Mouse (Mus musculus) spleen, postnatal 4 days (tissue): ENCODE measurements around the gene Nrl.
A peak's percentile ranks its signal among the peaks of the same experiment; 100 is the strongest.

Experiments
- DNase-seq, 2 experiments: peaks; one replicate each; pipeline ENCODE4 v3.0.0; 2022; ENCODE audit warnings: low spot score in 2 of 2

The Nrl gene

DNA sequence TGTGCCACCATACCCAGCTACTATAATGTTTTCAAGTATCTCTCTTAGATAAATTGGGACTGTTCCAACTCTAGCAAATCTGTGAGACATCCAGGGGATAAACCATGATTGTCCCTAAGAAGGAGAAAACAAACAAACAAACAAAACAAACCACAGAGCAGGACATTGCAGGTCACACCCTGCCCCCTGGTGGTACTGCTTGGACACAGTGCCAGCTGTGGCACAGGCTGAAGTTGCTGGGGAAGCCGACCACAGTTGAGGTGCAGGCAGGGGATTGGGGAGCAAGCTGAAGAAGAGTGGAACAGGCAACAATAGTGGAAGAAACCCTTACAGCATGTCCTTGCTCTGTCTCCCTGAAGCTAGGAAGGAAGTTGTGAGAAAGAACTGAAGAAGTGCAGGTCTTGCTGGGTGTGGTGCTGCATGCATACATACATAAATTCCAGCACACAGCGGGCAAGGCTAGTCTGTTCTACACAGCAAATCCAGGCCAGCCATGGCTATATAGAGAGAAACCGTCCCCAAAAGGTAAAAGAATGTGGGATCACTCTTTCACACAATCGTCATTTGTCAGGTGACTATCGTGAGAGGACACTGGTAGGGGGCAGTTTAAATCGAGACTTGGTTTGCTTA lies 11.4 kb upstream of the Nrl start:
- peak; percentile 61 to 80 for DNase-seq

DNA sequence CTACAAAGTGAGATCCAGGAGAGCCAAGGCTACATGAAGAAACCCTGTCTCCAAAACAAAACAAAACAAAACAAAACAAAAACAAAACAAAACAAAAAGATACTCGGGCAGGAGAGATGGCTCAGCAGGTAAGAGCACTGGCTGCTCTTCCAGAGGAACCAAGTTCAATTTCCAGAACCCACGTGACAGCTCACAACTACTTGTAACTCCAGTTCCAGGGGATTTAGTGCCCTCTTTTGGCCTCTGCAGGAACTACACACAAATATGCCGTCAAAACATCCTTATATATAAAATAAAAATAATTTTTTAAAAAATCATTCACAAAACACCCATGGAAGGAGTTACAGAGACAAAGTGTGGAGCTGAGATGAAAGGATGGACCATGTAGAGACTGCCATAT lies 3.2 kb upstream of the Nrl start:
- DNase-seq, result no peak

DNA sequence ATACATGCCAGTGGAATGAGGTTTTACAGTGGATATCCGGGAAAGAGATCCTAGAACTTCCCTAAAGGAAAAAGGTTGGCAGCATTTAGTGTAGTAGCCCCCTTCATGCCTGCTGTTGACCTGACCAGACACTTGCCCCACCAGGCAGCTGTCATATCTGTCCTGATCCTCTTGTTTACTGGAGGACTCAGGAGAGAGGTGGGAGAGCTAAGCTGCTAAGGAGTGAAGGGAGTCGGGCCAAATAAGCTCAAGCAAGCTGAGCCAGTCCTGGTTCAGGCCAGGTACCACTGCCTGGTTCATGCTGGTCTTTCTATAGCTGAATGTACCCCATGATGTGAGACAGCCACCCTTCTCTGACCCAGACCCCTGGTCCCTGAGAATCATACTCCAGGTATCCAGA lies 1.9 kb upstream of the Nrl start:
- DNase-seq, result no peak

DNA sequence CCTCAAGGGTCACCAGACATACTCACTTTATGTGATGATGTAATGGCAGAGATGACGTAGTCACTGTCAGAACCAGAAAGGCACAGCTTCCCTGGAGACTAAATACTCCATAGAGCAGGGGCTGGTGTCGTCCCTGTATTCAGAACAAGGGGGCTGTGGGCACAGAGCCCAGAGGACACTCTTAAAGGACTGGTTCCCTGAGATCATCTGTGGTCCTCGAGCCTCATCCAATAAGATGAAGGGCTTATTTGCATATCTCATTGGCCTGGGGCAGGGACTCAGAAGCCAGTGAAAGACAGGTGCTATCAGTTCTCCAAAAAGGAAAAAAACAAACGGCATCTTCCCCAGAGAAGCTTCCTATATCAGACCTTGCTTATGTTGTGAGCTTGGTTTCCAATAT lies 719 bp downstream of the Nrl start:
- no peak for DNase-seq

DNA sequence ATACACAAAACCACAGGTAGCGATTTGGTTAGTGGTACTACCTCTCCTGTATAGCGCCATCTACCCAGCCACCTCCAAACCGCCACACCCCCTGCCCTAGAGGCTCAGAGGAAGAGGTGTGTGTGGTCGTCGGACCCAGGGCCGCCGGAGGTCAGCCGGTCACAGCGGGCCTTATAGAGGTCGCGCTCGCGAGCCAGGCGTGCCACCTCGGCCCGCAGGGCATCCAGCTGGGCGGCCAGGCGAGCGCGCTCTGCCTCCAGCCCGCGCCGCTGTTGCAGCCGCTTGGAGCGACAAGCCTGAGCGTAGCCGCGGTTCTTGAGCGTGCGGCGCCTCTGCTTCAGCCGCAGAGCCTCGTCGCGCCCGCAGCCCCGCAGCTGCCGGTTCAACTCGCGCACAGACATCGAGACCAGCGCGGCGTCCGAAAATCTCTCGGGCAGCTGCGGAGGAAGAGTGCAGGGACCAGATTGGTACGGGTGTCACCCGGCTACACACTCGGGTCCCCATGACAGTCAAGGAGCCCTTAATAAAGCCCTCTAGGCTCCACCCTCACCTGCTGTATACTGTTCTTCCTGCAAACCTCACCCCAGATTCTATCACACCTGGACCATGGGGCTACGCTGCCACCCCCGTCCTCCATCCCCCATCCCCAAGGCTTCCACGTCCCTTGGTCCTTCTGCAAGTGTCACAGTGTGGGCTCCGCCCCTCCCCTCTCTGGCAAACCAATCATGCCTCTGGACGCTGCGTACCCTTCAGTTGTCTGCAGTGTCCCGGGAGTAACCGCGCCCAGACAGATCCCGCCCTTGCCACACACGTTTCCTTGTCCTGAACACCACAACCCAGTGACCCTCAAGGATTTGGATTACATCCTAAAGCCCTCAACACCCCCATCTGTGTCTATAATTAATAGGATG lies 4.1 kb downstream of the Nrl start:
- no peak for DNase-seq

DNA sequence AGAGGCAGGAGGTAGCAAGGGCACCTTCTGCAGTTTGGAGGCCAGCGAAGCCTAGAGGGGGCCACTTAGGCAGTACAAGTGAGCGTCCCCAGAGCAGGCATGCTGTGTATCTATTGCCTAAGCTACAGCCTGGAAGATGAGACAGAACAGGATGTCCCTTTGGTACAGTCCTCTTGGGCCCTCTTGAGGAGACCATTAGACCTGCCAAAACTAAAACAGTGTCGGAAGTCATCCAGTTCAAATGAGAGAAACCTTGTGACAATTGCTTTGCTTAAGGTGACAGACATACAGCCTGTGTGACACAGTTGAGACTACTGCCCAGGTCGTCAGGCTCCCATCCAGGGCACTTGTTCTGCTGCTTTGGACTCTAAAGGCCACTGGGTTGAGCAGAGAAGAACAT lies 5.2 kb downstream of the Nrl start:
- DNase-seq, result no peak

DNA sequence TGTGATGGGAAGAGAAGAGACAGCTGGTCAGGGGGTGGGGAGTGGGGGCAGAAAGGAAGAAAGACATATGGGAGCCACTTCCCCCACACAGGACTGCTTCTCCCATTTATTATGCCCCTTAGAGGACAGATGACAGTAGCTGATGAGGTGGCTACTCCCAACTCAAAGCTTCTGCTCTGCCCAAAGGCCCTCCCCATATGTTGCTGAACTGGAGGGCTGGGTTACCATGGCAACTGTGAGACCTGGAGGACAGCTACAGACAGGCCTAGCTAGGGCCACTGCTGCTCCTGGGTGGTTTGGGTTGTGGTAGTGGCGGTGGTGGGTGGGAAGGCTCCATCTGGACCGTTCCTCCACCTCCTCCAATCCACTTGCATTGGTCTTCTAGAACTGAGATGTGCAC lies 5.9 kb downstream of the Nrl start:
- no peak for DNase-seq

DNA sequence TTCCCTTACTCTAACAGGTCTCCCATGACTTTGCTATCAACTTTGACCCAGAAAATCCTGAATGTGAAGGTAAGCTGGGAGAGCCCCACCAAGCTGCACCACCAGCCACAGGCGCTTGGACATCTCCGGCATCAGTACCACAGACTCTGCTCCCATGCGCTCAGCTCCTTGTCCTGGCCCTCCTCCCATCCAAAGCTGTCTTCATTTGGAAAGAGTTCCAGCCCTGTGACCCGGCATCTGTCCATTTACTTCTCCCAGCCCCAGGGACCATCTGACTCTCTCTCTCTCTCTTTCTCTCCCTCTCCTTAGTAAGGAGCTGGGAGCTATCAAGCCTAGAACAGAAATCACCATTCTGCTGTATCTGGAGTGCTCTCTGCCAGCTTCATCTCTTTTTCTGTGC lies 8.9 kb downstream of the Nrl start:
- no peak for DNase-seq

DNA sequence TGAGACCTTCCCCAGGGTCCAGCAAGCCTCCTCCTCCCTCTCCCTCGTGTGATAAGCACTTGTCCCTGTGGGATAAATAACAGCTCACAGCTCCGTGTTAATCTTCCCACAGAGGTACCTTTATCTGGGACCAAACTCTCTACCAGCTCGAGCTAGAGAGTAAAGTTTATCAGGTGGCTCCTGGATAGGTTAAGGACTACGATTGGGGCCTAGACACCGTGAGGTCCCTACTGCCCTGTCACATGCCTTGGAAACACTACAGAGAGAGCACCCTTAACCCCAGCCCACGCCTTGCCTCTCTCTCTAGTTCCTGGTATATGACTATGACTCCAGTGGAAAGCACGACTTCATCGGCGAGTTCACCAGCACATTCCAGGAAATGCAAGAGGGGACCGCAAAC lies 10.9 kb downstream of the Nrl start:
- DNase-seq, result no peak

DNA sequence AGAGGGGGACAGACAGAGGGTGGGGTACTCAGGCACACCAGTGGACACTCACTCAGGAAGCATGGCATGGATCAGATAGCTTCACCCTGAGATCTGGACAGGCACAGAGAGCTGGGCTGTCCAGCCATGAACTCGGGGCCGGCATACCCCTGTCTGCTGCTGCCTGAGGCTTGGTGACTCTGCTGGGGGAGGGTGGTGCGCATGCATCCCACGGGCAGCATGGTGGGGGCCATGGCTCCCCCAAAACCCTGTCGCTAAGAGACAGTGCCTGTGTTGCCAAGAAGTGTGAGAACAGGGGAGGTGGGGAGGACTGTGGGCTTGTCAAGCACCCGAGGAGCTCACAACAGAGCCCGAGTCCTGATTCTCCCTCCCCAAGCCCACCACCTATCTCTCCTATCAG lies 13.7 kb downstream of the Nrl start:
- DNase-seq, result no peak

DNA sequence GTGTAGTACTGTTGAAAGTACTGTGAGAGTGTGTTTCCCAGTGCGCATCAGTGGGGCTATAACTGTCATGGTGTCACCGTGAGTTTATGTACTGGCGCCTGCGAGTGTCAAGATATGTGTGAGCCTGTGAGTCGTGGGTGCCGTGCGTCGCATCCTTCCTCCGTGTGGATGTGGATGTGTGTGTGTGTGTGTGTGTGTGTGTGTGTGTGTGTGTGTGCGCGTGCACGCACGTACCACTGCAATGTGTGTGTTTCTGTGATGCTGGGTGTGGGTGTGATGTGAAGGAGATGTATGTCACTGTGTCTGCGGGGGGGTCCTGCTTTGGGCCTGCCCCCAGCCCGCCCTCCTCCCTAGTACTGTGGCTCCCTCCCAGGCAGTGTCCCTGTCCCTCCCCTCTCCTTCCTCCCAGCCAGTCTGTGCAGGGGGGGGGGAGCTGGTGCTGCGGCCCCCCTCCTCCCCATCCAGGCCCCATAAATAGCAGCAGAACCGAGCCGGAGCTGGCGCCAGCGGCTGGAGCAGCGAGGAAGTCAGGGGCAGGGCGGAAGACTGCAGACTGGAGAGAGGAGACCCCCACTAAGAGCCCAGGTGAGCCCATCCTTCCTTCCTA lies 14.6 kb downstream of the Nrl start, which contains the start of gene Cpne6:
Gene Cpne6, plus strand, starts transcription at position 321 of the 607 bp plus-strand sequence.
- no peak for DNase-seq

DNA sequence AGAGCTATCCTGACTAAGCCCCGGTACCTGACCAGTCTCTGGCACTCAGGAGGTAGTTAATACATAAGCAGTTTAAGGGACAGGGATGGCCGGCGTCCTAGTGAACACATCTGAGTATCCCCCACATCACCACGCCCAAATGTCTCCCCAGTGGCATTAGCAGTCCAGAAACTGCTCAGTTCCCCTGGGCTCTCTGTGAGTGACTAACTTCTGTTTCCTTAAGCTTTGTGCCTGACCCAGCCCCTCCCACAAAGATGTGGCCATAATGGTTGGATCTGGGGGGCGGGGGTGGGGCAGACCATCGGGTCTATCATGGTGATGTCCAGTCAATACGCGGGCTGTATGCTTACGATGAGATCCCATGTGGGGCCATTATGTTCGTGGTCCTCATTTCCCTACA lies 15.2 kb downstream of the Nrl start:
- DNase-seq, result no peak

DNA sequence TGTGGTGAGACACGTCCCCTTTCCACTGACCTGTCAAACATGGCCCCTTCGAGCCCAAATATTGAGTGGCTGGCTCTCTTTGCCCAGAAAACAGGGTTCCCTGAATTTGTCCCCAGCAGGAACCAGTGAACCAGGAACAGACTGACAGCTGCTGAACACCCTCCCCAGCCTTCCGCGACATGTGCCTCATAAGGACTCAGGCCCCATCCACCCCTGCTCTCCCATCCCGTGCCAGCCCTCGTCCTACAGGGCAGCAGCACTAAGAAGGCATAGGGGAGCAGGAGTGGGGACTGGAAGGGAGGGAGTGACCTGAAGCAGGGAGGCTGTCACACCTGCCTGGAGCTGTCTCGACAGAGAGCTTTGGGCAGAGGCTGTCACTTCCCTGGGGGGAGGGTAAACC lies 17.0 kb downstream of the Nrl start:
- no peak for DNase-seq

DNA sequence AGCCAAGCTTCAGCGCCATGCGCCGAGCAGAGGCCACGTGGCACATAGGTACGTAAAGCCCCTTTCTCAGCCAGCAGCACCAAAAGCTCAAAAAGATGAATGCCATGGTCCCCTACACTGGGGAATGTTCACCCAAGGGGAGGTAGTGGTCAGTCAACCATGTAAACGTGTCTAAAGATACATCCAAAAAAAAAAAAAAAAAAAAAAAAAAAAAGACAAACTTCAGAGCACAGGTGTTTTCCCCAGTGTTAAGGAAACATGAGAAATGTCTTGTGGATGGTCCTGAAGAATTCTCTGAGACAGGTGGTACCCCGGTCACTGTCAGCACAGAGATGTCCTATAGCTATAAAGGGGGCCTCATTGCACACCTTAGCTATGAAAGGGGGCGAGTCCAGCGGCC lies 19.2 kb downstream of the Nrl start:
- no peak for DNase-seq

DNA sequence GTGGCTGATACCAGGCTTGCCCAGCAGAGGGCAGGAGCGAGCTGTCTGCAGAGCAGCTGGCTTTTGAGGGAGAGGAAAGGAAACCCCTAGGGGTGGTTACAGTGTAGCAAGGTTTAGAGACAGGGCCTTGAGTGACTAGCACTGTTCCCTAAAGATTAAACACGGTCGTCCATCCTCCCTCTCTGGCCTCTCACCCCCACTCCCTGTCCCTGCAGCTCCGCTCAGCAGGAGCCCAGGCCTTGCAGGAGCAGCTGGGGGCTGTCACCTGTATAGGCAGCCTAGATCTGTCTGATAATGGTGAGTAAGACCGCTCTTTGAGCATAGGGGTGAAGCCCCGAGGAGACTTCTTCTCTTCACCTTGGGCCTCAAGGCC lies 27.3 kb downstream of the Nrl start:
- DNase-seq, result peak; percentile 88 to 98

DNA sequence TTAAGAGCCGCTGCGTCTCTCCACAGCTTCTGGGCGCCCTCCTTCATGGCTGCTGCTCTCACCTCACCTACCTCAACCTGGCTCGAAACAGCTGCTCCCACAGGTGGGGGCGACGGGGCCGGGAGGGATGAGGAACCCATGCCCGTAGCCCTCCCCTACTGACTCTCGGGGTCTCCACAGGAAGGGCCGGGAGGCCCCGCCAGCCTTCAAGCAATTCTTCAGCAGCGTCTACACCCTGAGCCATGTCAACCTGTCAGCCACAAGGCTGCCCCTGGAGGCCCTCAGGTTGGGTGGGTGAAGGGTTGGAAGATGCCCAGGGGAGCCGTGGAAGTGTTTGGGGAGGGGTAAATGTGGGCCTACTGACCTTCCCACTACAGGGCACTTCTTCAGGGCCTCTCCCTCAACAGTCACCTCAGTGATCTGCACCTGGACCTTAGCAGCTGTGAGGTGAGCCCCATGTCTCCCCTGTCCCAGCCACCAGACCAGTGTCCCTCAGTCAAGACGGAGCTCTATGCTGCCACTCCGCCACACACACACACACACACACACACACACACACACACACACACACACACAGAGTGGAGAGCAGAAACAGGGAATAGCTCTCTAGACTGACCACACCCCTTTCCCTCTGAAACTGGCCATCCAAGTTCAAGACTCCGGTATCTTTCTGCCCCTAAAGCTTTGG lies 27.9 kb downstream of the Nrl start:
- no peak for DNase-seq

DNA sequence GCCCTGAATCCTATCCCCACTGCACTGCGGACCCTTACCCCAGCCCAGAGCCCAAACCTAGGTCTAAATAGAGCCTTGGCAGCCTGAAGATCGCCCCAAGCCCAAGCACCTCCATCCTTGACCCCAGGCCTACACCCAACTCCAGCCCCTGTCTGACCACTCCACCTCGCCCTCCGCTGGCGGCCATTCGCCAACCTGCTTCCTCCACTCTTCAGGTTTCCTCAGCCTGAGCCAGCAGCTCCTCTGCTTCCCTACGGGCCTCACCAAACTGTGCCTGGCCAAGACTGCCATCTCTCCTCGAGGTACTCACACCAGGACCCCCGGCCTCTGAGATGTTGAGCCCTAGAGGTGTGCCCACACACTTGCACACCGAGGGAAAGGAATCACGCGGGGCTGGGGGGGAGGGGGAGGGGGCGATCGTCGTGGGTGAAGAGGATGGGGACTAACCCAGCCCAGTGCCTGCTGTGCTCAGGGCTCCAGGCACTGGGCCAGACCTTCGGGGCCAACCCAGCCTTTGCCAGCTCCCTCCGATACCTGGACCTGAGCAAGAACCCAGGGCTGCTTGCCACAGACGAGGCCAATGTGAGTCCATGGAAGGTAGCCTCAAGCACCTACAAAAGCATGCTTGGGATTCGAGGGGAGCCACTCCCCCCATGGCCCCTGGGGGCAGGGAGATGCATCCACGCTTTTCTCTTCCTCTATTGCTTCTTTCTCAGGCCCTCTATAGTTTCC lies 29.1 kb downstream of the Nrl start:
- DNase-seq, result no peak

DNA sequence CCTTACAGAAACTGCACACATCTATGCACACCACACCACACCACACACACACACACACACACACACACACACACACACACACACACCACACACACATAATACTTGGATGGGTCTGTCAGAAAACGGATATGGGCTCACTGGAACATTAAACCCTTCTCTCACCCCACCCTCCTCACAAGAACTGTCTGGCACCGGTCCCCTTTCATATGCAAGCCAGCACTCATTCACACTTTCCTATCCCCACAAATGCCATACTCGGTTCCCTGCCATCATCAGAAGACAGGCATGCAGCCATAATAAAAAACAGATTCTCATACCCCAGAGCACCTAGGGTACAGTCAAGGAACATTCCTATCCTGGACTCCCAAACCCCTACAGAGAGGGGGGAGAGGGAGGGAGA lies 32.7 kb downstream of the Nrl start:
- DNase-seq, result no peak

DNA sequence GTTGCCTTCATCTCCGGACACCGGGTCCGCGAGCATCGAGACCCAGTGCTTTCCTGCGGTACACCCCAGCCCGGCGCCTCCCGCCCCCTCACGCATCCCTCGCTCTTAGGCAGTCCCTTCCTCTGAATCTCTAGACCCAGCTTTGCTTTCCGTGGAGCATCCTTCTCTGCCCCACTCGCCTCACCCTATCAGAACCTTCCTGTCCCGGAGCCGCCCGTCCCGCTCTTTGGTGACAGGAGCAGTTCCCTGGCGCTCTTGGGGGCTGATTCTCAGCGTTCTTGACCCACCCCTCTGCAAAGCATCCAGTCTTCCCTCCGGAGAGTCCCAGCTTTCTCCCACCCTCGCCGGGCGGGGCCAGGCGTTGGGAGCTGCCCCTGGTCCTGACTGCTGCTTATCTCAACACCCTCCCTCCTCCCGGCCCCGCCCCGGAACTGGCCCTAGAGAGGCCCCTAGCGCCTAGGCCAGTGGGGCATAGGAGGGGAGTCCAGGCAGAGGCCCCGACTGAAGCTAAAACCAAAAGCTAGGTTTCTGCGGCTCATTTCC lies 33.4 kb downstream of the Nrl start:
- peak; percentile 70 to 85 for DNase-seq

DNA sequence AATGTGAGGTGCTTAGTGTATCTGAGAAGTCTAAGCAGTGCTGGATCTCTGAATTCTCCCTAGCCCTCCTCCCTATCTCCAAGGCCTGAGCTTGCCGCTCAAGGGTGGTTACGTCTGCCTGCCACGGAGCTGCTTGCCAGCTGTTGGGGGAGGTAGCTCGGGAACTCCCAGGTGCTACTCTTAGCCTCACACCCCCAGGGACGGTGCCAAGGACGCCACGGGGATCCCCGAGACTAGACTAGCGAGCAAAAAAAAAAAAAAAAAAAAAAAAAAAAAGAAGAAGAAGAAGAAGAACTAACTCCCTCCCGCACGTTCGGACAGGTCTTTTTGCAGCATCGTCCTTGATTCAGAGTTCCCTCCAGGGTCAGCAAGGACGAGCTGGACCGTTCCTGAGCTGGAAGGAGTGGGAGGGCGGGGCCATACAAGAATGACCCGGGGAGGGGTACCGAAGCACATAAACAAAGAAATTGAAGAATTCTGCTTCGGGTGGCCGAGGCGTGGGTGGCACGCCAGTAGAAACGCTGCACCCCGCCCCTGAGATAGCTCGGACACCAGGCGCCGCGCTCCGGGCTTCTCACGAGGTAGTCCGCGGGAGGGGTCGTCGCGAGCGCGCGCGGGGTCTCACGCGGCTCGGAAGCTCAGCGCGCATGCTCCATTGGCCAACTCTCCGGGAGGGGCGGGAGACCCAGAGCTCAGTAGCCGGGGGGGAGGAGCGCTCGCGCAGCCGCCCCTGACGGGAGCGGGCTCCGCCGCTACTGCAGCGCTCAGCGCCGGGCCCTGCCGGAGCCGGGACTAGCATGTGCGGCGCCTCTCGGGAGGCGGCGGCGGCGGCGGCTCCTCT lies 34.2 kb downstream of the Nrl start, which contains the start of gene Carmil3:
Gene Carmil3, plus strand, starts transcription at position 291 of the 841 bp plus-strand sequence.
- peak in 1 of 2 experiments; percentile 70 for DNase-seq
